Mouse (Mus musculus): ENCODE results near the gene Grin2a. TPM values are rescaled to one million over a fixed set of nuclear protein-coding genes. Genes with fewer than 3 reads are reported as not detected.

Gene Grin2a
- total and polyA plus RNA-seq, 3 experiments, result not detected

- Histone ChIP-seq H3K36me3 (ENCODE audit: control insufficient read depth in 1 of 2, insufficient read depth in 2 of 2, low read length in 2 of 2) (no peaks in the 10 kb centered on the region), H3K27me3 (ENCODE audit: control insufficient read depth in 1 of 2, insufficient read depth in 2 of 2, low read length in 2 of 2) (no peaks in the 10 kb centered on the region), H3K27ac (ENCODE audit: control insufficient read depth, low read depth, low read length) (no peak overlapping the region), H3K79me2 (ENCODE audit: control insufficient read depth, insufficient read depth, low read length, poor library complexity) (no peaks in the 10 kb centered on the region), H3K4me1 (ENCODE audit: control insufficient read depth in 1 of 2, insufficient read depth in 2 of 2, low read length in 2 of 2) (no peaks in the 10 kb centered on the region), H3K9me3 (replicated peaks; ENCODE audit: insufficient read depth, low read length) (no peaks in the 10 kb centered on the region), H3K4me3 (ENCODE audit: control insufficient read depth in 1 of 2, insufficient read depth in 1 of 2, low read depth in 2 of 2, low read length in 2 of 2) (no peak overlapping the region), H3K9ac (ENCODE audit: control insufficient read depth, low read depth, low read length, poor library complexity, severe bottlenecking) (no peak overlapping the region)
- no peak for TF ChIP-seq USF1 (IDR thresholded peaks at IDR 0.05; ENCODE audit: low read depth, low read length)
- TF ChIP-seq MXI1 (IDR thresholded peaks at IDR 0.05; ENCODE audit: low read depth, low read length), result no peak
- no peak for TF ChIP-seq HCFC1 (IDR thresholded peaks at IDR 0.05; ENCODE audit: low read depth, low read length)
- no peak for TF ChIP-seq MAX (IDR thresholded peaks at IDR 0.05; ENCODE audit: low read length)
- no peak for TF ChIP-seq MEF2A (IDR thresholded peaks at IDR 0.05; ENCODE audit: extremely low read depth, insufficient replicate concordance, low read depth, low read length, poor library complexity, severe bottlenecking)
- no peak for TF ChIP-seq BHLHE40 (IDR thresholded peaks at IDR 0.05; ENCODE audit: borderline replicate concordance, low read depth, low read length)
- no peak for DNase-seq (ENCODE audit: low read depth, low spot score)
These were observed 423.6 kb downstream of the Grin2a start for GRCm38 (mm10) chr16:9571793-9572192.

DNA sequence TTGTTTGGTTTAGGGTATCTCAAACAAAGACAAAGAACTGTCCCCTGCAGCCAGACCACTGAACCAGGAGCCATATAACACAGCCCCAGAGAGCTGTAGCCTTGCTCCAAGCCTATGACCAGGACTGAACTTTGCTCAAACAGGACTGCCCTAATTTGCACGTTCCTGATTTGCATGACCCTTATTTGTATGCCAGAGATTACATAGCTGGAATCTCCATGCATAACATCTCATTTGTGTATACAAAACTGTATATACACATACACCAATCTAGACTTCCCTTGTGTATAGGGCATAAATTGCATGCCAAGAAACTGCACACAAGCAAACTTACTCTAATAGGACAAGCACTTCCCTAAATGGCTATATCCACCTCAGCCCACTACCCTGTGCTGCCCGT lies 428.1 kb downstream of the Grin2a start:
- Histone ChIP-seq H3K27ac (ENCODE audit: control insufficient read depth, low read depth, low read length) (no peak overlapping the region), H3K4me1 (ENCODE audit: control insufficient read depth in 1 of 2, insufficient read depth in 2 of 2, low read length in 2 of 2) (no peaks in the 10 kb centered on the region), H3K79me2 (ENCODE audit: control insufficient read depth, insufficient read depth, low read length, poor library complexity) (no peaks in the 10 kb centered on the region), H3K4me3 (ENCODE audit: control insufficient read depth in 1 of 2, insufficient read depth in 1 of 2, low read depth in 2 of 2, low read length in 2 of 2) (no peak overlapping the region), H3K9me3 (replicated peaks; ENCODE audit: insufficient read depth, low read length) (no peaks in the 10 kb centered on the region), H3K27me3 (ENCODE audit: control insufficient read depth in 1 of 2, insufficient read depth in 2 of 2, low read length in 2 of 2) (no peaks in the 10 kb centered on the region), H3K36me3 (ENCODE audit: control insufficient read depth in 1 of 2, insufficient read depth in 2 of 2, low read length in 2 of 2) (no peaks in the 10 kb centered on the region), H3K9ac (ENCODE audit: control insufficient read depth, low read depth, low read length, poor library complexity, severe bottlenecking) (no peak overlapping the region)
- TF ChIP-seq ZNF384 (IDR thresholded peaks at IDR 0.05; ENCODE audit: low read depth, low read length) (no peak), USF1 (IDR thresholded peaks at IDR 0.05; ENCODE audit: low read depth, low read length) (no peak), BHLHE40 (IDR thresholded peaks at IDR 0.05; ENCODE audit: borderline replicate concordance, low read depth, low read length) (no peak), KAT2A (conservative IDR thresholded peaks at IDR 0.05; ENCODE audit: low read depth, low read length) (no peak), HCFC1 (IDR thresholded peaks at IDR 0.05; ENCODE audit: low read depth, low read length) (no peak), TAL1 (IDR thresholded peaks at IDR 0.05; ENCODE audit: low read length) (no peak), MEF2A (IDR thresholded peaks at IDR 0.05; ENCODE audit: extremely low read depth, insufficient replicate concordance, low read depth, low read length, poor library complexity, severe bottlenecking) (no peak), MAX (IDR thresholded peaks at IDR 0.05; ENCODE audit: low read length) (no peak), CHD2 (IDR thresholded peaks at IDR 0.05; ENCODE audit: low read length) (no peak), USF2 (IDR thresholded peaks at IDR 0.05; ENCODE audit: borderline replicate concordance in 1 of 2, insufficient read depth in 1 of 2, low read depth in 1 of 2, low read length in 2 of 2) (no peak), JUND (IDR thresholded peaks at IDR 0.05; ENCODE audit: low read depth, low read length) (no peak), RCOR1 (IDR thresholded peaks at IDR 0.05; ENCODE audit: low read depth, low read length) (no peak)
- DNase-seq (ENCODE audit: low read depth, low spot score), result no peak

DNA sequence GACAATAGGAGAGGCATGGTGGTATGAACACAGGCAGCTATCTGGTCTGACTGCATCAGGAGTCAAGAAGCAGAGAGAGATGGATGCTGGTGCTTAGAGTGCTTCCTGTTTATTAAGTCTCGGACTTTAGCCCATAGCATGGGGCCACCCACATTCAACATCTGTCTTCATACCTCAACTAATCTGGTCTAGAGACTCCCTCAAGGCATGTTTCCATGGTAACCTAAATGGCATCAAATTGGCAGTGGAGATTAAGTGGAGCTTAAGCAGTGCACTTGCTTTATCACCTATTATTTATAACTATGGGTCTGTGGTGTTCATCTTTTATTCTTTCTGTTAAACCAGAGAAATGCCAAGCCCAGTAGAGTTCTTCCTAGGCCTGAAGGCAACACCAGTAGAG lies 433.5 kb downstream of the Grin2a start:
- H3K9me3 ChIP-seq (replicated peaks; ENCODE audit: insufficient read depth, low read length), result no peaks in the 10 kb centered on the region
- no peak overlapping the region for H3K4me3 ChIP-seq (ENCODE audit: control insufficient read depth in 1 of 2, insufficient read depth in 1 of 2, low read depth in 2 of 2, low read length in 2 of 2)
- H3K4me1 ChIP-seq (ENCODE audit: control insufficient read depth in 1 of 2, insufficient read depth in 2 of 2, low read length in 2 of 2), result no peaks in the 10 kb centered on the region
- no peak for TF ChIP-seq SIN3A (IDR thresholded peaks at IDR 0.05; ENCODE audit: low read length)
- TF ChIP-seq POLR2AphosphoS2 (IDR thresholded peaks at IDR 0.05; ENCODE audit: low read length), result no peak
- TF ChIP-seq POLR2AphosphoS5 (IDR thresholded peaks at IDR 0.05; ENCODE audit: borderline replicate concordance, low read depth, low read length), result no peak
- no peak for DNase-seq (ENCODE audit: low read depth, low spot score)
- H3K9ac ChIP-seq (ENCODE audit: control insufficient read depth, low read depth, low read length, poor library complexity, severe bottlenecking), result no peak overlapping the region
- no peaks in the 10 kb centered on the region for H3K79me2 ChIP-seq (ENCODE audit: control insufficient read depth, insufficient read depth, low read length, poor library complexity)
- no peaks in the 10 kb centered on the region for H3K36me3 ChIP-seq (ENCODE audit: control insufficient read depth in 1 of 2, insufficient read depth in 2 of 2, low read length in 2 of 2)
- H3K27me3 ChIP-seq (ENCODE audit: control insufficient read depth in 1 of 2, insufficient read depth in 2 of 2, low read length in 2 of 2), result no peaks in the 10 kb centered on the region
- no peak overlapping the region for H3K27ac ChIP-seq (ENCODE audit: control insufficient read depth, low read depth, low read length)

All from MEL (cell line).